Mouse (Mus musculus) WW6 (cell line): ENCODE data around the gene Ltbp1.

Experiments used
- DNase-seq: peaks from one replicate; pipeline ENCODE4 v3.0.0-alpha.2; 2013; ENCODE audit warnings: low read depth, low spot score

The Ltbp1 gene

DNA sequence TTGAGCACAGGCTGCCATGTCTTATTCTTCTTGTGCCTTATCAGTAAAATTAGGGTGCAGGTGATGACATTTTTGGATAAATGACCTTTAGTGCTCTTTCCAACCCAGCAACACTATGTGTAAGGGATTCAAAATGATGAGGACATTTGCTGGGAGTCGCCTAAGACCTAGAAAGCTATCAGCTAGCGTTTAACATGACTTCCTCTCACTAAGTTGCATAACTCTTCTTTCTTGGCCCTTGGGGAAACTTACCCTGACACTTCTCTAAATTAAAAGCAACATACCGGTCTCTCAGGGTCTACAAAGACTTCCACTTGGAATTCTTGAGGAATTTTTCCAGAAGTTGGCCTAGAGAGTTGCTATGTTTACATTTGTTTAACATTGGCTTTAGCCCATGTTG lies 348.0 kb downstream of the Ltbp1 start:
- no peak for DNase-seq

DNA sequence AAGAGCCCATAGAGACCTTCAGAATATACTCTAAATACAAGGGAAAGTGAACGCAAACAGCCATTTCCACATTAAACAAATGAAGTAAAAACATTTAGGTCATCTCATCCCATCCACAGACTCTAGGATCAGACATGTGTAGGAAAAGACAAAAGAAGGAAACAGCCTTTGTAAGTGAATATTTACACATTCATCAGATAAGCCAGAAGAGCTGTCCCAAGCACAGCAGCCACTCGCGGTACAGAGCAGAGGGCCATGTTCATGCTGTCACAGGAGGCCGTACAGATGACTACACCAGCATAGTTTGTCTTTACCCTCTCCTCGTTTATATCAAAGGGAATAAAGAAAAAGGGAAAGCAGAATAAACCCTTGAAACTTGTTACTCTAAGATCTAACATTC lies 350.1 kb downstream of the Ltbp1 start:
- no peak for DNase-seq

DNA sequence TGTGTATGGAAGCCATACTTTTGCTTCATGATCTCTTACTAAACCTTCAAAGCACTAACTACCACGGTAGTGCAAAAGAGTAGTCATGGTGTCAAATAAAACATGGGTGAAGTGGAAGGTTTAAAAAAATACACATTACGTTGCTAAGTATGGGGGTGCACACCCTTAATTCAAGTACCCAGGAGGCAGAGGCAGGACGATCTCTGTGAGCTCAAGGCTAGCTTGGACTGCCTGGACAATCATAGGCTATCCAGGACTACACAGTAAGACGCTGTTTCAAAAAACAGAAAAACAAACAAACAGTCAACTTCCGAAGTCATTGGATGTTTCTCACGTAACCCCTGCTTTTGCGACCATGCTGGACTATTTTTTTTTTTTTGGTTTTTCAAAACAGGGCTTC lies 354.7 kb downstream of the Ltbp1 start:
- DNase-seq = no peak

DNA sequence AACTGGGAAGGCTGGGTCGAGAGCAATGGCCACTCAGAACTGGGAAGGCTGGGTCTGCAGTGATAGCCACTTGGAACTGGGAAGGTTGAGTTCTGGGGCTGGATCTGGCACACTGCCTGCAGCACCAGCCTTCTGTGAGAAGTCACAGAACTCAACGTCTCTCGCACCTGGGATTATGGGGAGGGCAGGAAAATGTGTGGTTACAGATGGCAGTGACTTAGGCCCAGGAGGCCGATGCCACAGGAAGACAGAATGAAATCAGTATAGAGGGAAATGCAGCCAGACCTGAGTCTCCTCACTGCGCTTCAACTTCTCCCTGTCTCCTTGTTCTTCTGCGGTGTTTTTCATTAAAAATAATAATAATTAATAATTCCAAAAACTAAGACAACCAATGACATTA lies 361.0 kb downstream of the Ltbp1 start:
- DNase-seq = no peak

DNA sequence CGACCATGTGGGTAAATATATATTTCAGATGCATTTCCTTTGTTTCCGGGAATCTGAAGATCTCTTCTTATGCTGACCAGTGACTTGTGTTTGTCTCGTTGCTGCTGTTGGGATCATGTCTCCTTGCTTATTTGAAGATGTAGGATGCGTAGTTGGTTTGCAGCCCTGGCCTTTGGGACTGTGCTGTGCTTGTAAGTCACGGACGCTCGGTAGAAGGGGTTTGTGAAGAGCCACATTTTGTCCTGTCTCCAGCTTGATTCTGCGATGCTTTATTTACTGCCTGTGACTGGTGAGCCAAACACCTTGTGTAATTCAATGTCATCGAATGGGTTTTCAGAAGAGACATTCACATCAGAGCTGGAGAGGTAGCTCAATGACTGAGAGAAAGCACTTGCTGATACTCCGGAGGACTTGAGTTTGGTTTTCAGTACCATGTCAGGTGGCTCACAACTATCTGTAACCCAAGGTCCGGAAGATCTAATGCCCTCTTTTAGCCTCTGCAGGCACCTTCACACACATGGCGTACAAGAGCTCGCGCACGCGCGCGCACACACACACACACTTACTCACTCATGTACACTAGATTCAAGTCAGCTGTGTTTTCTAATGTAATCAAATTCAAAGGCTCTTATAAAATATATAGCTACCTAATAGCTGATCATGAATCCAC lies 362.3 kb downstream of the Ltbp1 start:
- DNase-seq = no peak

DNA sequence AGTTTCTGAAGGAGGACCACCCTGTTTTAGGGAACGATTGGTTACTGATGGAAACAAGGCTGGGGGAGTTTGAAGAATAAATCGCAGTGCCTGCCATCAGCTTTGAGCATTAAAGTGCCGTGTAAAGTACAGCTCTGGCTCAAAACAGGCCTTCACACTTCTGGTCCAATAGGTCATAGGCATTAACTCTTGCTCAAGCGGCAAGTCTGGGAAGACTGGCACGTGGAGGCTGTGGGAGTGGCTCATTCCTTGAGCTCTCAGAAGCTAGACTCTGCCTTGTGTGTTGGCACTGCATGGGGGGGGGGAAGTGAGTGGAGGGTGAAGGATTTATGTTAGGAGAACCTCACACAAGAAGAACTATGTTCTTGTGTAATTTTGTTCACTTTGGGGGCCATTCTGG lies 363.2 kb downstream of the Ltbp1 start:
- DNase-seq = no peak

DNA sequence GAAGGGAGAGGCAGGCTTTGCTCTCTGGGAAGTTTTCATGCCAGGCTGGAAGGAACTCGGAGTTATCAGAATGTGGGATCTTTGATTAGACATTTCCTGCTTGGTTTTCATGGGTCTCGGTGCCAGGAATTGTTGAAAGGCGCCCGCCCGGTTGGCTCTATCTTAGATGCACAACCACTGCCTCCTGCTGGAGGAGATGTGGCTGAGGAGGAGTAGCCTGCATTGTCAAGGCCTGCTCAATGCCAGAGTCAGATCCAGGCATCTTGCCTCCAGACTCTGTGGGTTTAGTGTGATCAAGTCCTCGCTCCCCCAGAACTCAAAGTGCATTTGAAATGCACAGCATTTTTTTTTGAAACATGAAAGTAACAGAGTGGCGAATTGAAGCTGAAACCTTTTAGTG lies 364.0 kb downstream of the Ltbp1 start:
- DNase-seq = no peak

DNA sequence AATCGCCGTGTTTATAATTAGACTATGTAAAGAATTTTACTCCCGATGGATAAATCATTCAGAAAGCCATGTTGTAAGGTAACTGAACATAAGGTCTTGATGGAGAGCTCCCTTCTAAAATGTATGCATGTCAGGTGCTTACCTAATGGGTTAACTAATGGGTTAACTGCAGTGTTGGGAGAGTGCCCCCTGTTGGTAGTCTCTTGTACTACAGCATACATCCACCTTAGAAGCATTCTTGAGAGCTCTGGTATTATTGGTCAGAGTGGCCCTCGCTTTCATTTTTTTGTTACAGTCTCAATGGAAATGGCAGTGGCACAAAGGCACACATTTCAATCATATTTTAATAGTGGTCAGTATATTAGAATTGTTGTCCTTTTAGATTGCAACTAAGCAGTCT lies 364.8 kb downstream of the Ltbp1 start:
- no peak for DNase-seq

DNA sequence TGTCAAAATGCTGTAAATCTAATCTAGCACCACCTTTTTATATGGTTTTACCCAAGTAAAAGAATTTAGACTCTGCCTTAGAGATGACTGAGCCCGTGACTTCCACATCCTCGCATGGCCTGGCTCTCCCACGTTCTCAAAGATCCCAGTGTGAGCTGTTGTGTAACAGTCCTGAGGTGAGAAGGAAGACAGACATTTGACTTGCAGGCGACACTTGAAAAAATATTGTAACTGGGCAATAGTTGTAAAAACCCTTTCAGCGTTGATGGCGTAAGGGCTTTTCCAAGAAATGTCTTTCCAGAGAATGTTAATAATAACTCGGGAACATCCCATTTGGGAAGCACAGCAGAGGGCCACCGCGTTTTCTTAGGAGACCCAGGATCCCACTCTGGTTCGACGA lies 366.3 kb downstream of the Ltbp1 start:
- no peak for DNase-seq

DNA sequence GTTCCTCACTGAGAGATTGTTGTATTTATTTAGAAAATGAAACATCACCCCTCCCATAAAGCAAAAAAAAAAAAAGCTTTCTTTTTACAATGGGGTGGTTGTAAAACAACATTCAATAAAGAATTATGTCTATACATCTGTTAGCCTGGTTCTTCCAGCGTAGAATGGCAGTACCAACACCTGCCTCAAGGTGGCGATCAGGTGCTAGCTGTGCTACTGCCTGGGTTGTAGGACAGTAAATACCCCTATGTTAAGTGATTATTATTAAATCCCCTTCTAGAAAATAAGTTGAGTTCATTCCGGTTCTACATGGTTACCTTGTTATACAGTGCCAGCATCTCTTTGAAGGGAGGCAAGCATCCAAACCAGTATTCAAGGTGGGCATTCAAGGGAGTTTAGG lies 367.0 kb downstream of the Ltbp1 start:
- DNase-seq = no peak

DNA sequence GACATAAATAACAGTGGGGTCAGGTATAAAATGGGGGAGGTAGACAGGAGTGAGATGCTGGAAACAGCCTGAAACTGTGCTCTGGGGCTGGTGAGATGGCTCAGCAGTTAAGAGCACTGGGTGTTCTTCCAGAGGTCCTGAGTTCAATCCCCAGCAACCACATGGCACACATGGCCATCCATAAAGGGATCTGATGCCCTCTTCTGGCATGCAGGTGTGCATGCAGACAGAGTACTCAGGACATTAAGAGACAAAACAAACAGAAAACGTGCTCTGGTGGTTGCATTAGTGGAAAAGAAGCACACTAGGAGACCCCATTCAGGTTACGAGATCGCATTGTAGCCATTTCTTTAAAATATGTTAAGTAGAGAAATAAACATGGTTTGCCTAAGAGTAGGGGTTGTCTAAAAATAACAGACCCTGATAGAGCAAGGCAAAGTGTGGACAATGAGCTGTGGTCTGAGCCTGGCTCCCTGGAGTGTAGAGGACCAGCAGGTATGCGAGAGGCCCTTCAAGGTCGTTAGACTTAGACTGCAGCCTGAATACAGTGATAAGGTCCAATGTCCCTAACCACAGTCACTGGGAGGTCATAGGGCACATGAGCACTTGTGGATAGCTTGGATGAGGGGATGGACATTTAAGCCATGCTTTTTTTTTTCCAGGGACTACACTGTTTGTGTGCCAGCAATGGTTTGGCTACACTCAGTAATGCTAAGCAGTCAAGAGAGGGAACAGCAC lies 369.1 kb downstream of the Ltbp1 start:
- DNase-seq = no peak

DNA sequence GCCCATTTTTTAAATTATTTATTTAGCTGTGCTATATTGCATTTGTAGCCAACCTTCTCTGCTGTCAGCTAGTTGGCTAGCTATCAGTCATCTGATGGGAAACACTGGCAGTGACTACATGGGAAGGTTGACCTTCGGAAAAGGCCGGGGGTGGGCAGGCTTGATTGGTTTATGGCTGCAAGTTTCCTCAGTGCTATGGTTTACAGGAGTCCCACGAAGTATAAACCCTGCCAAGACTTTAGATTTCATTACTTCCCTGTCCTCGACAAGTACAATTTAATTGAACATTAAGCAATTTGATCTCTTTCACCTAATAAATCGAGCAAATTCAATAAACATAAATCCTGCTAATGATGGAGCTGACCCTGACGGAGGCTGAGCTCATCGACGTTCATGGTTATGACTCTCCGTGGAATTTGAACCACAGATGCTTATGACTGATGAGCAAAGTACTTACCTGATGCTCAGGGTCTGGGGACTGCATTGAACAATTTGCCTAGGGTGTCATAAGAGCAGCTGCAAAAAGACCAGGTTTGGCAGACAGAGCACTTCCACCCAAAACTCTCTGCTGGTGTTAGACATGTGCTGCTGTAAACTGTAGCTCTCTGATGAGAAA lies 373.0 kb downstream of the Ltbp1 start:
- no peak for DNase-seq

DNA sequence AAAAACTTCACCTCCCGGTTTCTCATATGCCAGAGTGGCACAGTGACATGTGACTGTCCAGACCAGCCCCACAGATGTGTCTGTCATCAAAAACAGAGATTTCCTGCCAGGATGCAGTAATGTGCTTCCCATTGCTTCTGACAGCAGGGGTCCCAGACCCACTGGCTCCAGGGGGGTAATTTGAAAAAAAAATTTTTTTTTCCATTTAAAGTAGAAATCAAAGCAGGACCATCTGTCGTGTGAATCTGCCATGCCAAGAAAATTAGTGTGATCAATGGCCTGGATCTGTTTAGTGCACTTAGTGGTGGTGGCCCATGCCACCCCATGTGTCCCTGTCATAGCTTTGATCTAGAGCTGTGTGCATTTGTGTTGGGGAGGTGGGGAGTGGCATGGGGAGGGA lies 374.8 kb downstream of the Ltbp1 start:
- no peak for DNase-seq

DNA sequence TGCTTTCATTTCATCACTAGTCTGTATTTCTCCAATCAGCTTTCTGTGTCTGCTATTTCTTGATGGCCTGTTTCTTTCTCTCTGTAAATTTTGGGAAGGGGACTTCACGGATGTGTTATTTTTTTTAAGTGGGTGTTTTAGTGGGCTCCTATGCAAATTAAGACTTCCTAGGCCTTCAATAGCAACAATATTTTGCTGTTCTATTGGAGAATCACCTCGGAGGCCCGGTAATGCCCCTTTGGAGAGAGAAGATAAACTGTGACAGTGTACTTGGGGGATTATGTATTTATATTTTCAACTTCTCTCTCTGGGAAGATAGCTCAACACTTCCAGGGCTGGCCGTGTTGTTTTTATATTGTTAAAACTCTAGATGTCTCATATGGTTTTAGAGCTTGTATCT lies 383.0 kb downstream of the Ltbp1 start:
- DNase-seq = no peak

DNA sequence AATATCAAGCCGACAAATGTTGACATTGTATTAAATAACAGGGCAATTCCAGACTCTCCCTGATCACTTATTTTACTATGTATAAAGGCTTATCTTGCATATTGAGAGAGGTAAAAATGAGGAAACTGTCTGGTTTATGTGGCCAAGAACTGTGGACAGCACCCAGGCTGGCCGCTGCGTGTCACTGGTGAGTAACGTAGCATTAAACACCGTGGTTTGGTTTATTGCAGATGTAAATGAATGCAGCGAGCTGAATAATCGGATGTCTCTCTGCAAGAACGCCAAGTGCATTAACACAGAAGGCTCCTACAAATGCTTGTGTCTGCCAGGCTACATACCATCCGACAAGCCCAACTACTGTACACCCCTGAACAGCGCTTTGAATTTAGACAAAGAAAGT lies 384.8 kb downstream of the Ltbp1 start:
- DNase-seq = no peak

DNA sequence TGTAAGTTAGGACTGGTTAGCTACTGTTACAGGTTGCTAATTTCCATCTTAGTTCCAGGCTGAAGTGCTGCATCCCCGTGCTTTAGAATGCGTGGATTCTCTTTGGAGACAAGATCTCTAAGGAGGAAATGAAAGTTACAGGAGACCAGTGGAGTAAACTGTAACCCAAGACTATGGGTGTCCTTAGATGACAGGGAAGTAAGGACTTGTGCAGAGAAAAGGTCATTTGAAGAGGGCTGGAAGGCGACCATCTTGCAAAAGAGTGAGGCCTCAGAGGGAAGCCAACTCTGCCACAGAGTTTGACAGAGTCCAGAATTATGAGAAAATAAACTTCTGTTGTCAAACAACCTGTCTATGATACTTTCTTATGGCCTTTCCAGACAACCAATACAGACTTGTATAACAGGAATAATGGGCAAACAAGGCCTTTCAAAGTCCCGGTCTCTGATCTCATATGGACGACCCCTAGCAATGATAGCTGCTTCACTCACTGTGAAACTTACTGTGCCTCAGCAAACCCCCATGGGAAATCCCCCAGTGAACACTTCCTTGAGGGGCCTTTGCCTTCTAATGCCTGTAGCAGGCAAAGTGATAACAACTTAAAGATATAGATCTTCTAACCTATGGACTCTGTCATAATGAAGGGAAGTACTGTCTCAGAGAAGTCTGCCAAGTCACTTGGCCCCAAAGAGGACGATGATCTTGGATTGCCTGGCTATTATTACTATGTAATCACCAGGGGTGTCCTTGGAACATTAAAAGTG lies 386.2 kb downstream of the Ltbp1 start:
- DNase-seq = no peak

DNA sequence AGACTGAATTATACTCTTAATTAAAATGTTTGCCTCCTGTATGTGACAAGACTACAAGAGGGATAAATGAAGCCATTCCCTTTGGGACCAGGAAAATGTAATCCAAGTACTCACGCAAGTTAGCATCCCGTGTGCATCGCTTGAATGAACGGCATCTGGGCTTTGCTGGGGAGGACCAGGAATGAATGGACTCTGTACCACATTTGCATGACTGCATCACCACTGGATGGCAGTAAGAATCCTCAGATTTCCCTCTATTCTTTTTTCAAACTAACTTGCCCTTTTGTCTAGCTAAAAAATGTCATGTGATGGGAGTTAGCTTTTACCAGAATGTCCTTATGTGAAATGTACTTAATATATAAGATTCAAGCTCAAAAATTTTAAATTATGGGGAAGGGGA lies 401.0 kb downstream of the Ltbp1 start:
- no peak for DNase-seq

DNA sequence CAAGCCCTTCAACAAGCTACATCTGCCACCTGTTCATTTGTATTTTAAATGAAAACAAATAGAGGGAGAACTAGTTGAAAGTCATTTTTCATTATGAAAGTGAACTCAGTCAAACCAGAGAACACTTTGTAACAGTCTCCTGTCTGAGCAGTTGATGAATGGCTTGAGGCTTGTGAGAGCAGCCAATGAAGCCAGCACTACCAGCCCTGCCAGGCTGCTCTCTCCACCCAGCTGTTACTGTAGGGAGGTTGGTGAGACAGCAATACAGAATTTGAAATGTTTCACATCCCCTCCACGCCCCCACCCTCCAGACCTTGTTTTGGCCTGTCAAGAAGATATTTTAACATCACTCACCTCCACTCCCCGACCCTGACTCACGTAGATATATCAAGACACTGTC lies 411.5 kb downstream of the Ltbp1 start:
- no peak for DNase-seq

DNA sequence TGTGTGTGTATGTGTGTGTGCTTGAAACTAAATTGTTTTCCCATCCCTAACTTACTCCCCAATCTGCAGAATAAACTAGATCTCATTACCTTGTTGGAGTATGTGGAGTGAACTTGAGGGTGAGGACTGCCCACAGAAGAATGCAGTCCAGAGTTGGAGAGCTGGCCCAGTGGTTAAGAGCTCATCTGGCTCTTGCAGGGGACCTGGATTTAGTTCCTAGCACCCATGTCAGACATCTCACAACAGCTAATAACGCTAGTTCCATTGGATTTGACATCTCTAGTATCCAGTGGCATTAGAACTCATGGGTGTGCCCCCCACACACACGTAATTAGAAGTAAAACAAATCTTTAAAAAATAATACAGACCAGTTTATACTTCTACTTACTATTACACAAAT lies 428.8 kb downstream of the Ltbp1 start:
- no peak for DNase-seq

DNA sequence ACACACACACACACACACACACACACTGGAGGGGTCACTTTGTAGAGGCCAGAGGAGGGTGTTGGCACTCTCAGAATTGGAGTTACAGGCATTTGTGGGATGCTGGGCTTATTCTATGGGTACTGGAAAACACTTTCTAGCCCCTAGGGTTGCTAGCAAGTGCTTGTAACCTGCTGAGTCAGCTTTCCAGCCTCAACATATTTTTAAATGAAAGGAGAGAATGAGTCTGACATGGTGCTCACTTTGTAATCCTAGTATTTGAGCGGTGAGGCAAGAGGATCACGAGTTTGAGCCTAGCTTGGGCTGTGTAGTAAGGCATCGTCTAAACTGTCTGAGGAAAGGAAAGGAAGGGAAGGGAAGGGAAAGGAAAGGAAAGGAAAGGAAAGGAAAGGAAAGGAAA lies 429.5 kb downstream of the Ltbp1 start:
- no peak for DNase-seq

DNA sequence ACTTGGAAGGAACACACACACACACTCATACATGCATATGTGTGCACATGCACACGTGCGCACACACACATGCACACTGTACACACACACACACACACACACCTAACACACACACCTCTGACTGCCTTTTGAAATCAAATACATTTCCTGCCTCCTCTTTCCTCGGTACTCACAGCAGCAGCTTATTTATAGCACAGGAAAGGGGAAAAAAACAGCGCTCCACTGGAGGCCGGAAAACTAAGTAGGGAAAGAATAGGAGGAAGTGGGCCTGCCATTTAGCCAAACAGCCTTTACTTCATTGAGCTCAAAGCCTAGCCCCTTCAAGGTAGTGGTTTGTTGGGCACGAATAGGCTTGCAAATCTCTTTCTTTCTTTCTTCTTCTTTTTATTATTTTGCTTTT lies 430.2 kb downstream of the Ltbp1 start, which contains the start of gene Rasgrp3:
Gene Rasgrp3, plus strand, starts transcription at position 298 of the 400 bp plus-strand sequence.
- DNase-seq = no peak

DNA sequence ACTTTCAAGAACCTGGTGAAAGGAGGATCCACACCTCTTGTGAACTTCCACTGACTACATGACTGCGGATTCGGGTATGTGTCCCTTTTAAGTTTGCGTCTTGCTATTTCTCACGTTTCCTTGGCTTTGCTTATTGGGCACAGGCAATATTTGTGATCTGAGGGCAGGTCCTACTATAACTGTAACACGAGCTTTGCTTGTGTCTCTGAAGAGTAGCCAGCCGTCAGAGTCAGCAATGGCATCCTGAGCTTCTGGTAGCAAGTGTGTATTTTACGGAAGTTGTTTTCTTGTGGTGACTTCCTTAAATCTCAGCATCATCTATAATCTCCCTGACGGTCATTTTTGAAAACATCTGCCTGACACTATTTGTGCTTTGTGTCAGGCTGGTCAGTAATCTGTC lies 430.7 kb downstream of the Ltbp1 start:
- DNase-seq = no peak
